Mouse (Mus musculus) embryonic facial prominence, embryonic 13.5 days (tissue): ENCODE results near the gene Stk31. TPM values are rescaled to one million over a fixed set of nuclear protein-coding genes. Genes with fewer than 3 reads are reported as not detected.

Experiments used
- ATAC-seq: fragments of 200-750 bp; cut with Nextera tagmentation; 2 replicates; pipeline ENCODE4 v1.8.0; 2017; ENCODE audit warnings: low read depth; ENCODE audit not compliant: insufficient number of reproducible peaks, insufficient read depth, low FRiP score, low TSS enrichment
- H3K27ac ChIP-seq: fragments of 300-500 bp; sonication (generic); 2 replicates; pipeline ENCODE4 v1.5.1; 2015; ENCODE audit warnings: moderate library complexity, mild to moderate bottlenecking, inconsistent platforms
- H3K27me3 ChIP-seq: fragments of 300-500 bp; sonication (generic); 2 replicates; pipeline ENCODE4 v1.6.1; 2015; ENCODE audit warnings: mild to moderate bottlenecking, inconsistent platforms
- H3K36me3 ChIP-seq: fragments of 300-500 bp; sonication (generic); 2 replicates; pipeline ENCODE4 v1.6.1; 2015; ENCODE audit warnings: mild to moderate bottlenecking, inconsistent platforms
- H3K4me1 ChIP-seq: fragments of 300-500 bp; sonication (generic); 2 replicates; pipeline ENCODE4 v1.6.1; 2015; ENCODE audit warnings: inconsistent platforms
- H3K4me2 ChIP-seq: fragments of 300-500 bp; sonication (generic); 2 replicates; pipeline ENCODE4 v1.6.1; 2015; ENCODE audit warnings: moderate library complexity, mild to moderate bottlenecking, inconsistent platforms
- H3K4me3 ChIP-seq: fragments of 300-500 bp; sonication (generic); 2 replicates; pipeline ENCODE4 v1.5.1; 2015; ENCODE audit warnings: mild to moderate bottlenecking, inconsistent platforms
- H3K9ac ChIP-seq: fragments of 300-500 bp; sonication (generic); 2 replicates; pipeline ENCODE4 v1.6.1; 2015; ENCODE audit warnings: mild to moderate bottlenecking, inconsistent platforms
- H3K9me3 ChIP-seq: fragments of 300-500 bp; sonication (generic); 2 replicates; pipeline ENCODE4 v1.6.1; 2016; ENCODE audit warnings: inconsistent platforms
- WGBS: fragments of 180-500 bp; shearing (Covaris S2); methylation state at CpG from one replicate; pipeline ENCODE4 v1.1.7; 2015; ENCODE audit warnings: mixed read lengths; 5-methylcytosine and 5-hydroxymethylcytosine counted together
- polyA plus RNA-seq: library from polyadenylated mRNA; unstranded; fragments of >200 nt; fragmentation: Nextera tagmentation; extraction: Ambion mirVana; gene quantifications from 2 replicates; pipeline ENCODE4 v1.2.1, GENCODE M21; 2015

Stk31 gene
- polyA plus RNA-seq, result not detected in 2 replicates

GRCm38 (mm10) chr6:49395316-49395715 is at the start of gene Stk31:
Gene Stk31, plus strand, starts transcription at chr6:49395604.
- no peak within 1 kb of the TSS for H3K9ac ChIP-seq
- no peaks in the 10 kb centered on the region for H3K4me1 ChIP-seq
- no peaks in the 10 kb centered on the region for H3K36me3 ChIP-seq
- H3K4me3 ChIP-seq, result no peak within 1 kb of the TSS
- no peak within 1 kb of the TSS for H3K27ac ChIP-seq
- 89% methylated on average over 34 of the region's 34 CpGs for WGBS
- no peaks in the 10 kb centered on the region for H3K27me3 ChIP-seq
- H3K4me2 ChIP-seq, result no peak within 1 kb of the TSS
- H3K9me3 ChIP-seq, result 0 out of 2 replicates have a peak, but pooled peaks cover 3% of the 10 kb centered on the region
- ATAC-seq, result no peak

DNA sequence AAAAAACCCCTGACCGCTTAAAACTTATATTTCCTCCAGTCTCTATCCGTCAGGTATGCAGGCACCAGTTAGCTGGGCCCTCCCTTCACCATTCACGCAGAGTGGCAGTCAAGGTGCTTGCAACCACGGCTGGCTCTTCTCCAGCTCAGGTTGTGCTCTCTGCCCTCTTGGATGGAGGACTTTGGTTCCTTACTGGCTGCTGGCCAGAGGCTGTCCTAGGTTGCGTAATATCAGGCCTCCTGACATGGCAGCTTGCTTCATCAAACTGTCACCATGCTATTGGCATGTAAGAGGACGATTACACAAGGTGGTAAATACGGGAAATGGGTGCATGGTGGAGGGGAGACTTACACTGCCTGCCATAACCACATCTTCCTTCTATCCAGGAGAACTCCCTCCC is 45.6 kb upstream of the Stk31 start:
- Histone ChIP-seq H3K36me3 (no peaks in the 10 kb centered on the region), H3K9me3 (no peaks in the 10 kb centered on the region), H3K4me3 (no peak overlapping the region), H3K4me2 (no peak overlapping the region), H3K27ac (no peak overlapping the region), H3K27me3 (no peaks in the 10 kb centered on the region), H3K9ac (no peak overlapping the region), H3K4me1 (no peaks in the 10 kb centered on the region)
- WGBS, result 92% methylated on average over 7 of the region's 7 CpGs
- no peak for ATAC-seq

DNA sequence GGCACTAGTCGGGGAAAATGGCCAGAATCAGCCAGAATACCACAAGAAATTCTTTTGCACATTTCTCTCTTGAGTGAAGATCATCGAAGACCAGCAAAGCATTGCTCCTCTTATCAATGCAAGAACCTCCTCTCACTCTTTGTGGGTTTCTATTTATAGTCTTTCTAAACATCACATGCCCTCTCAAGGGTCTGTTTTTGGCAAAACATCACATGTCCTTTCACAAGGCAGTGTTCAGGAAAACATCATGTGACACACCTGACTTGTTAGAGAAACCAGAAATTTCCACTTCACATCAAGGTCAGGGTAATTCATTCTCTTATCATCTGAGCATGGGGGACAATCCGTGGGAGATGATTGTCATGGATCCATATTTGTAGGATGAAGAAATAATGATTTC is 40.8 kb upstream of the Stk31 start:
- H3K4me2 ChIP-seq, result no peak overlapping the region
- 85% methylated on average over 3 of the region's 3 CpGs for WGBS
- no peaks in the 10 kb centered on the region for H3K27me3 ChIP-seq
- no peak overlapping the region for H3K9ac ChIP-seq
- no peaks in the 10 kb centered on the region for H3K36me3 ChIP-seq
- no peak overlapping the region for H3K27ac ChIP-seq
- ATAC-seq, result no peak
- H3K4me3 ChIP-seq, result no peak overlapping the region
- H3K9me3 ChIP-seq, result no peaks in the 10 kb centered on the region
- H3K4me1 ChIP-seq, result no peaks in the 10 kb centered on the region

GRCm38 (mm10) chr6:49355171-49355570 is 40.2 kb upstream of the Stk31 start:
- Histone ChIP-seq H3K9me3 (no peaks in the 10 kb centered on the region), H3K36me3 (no peaks in the 10 kb centered on the region), H3K9ac (no peak overlapping the region), H3K4me1 (no peaks in the 10 kb centered on the region), H3K27ac (no peak overlapping the region), H3K4me3 (no peak overlapping the region), H3K4me2 (no peak overlapping the region), H3K27me3 (no peaks in the 10 kb centered on the region)
- 73% methylated on average over 4 of the region's 4 CpGs for WGBS
- ATAC-seq, result no peak

DNA sequence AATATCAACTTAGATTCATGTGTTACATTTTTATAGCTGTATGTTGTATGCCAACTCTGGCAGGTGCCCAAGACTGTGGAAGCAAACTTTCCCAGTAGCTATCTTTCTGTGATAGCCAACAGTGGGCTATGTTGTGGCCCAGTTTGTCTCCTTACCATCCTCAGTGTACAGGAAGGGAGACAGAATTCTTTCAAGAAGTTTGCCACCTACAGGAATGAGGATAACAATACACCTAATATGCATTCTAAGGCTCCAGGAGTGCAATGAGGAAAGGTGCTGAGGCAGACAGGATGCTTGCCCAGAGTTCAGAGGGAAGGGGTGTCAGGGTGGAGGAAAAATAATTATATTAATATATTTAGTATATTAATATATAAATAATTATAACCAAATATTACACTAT is 35.0 kb upstream of the Stk31 start:
- Histone ChIP-seq H3K4me2 (no peak overlapping the region), H3K9me3 (no peaks in the 10 kb centered on the region), H3K27me3 (no peaks in the 10 kb centered on the region), H3K36me3 (no peaks in the 10 kb centered on the region), H3K4me3 (no peak overlapping the region), H3K9ac (no peak overlapping the region), H3K4me1 (no peaks in the 10 kb centered on the region), H3K27ac (no peak overlapping the region)
- no peak for ATAC-seq

GRCm38 (mm10) chr6:49367159-49368054 is 28.0 kb upstream of the Stk31 start, which contains the start of gene Fam221a:
Gene Fam221a, plus strand, starts transcription at chr6:49367739.
- peak; percentile 95 for ATAC-seq
- WGBS, result 3% methylated on average over 49 of the region's 49 CpGs
- peak within 1 kb of the TSS; percentile 78 for H3K9ac ChIP-seq
- peaks cover 8% of the 10 kb centered on the region for H3K4me1 ChIP-seq
- no peaks in the 10 kb centered on the region for H3K9me3 ChIP-seq
- H3K27ac ChIP-seq, result peak within 1 kb of the TSS; percentile 86
- H3K4me3 ChIP-seq, result peak within 1 kb of the TSS; percentile 63
- H3K27me3 ChIP-seq, result no peaks in the 10 kb centered on the region
- H3K4me2 ChIP-seq, result peak within 1 kb of the TSS; percentile 83
- H3K36me3 ChIP-seq, result no peaks in the 10 kb centered on the region

DNA sequence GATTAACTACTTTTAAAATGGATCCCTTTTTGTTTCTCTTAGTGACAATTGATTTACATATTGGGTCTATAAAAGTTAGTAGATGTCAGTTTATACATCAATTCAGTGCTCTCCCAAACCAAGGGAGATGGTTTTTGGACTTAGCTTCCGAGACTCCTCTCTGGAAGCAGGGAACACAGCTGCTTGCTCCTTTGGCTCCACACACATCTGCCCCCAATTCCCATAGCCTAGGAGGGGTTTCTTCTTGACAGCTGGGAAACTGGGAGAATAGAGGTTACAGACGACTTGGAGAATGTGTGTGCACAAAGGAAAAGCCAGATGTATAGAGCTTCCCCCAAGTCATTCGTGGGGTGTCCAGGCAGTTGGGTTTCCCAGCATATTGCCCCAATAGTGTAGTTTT is 27.2 kb upstream of the Stk31 start:
- no peaks in the 10 kb centered on the region for H3K9me3 ChIP-seq
- H3K9ac ChIP-seq, result peak overlapping the region; percentile 78
- ATAC-seq, result no peak
- H3K4me1 ChIP-seq, result peaks cover 8% of the 10 kb centered on the region
- peak overlapping the region; percentile 83 for H3K4me2 ChIP-seq
- no peak overlapping the region for H3K27ac ChIP-seq
- H3K36me3 ChIP-seq, result no peaks in the 10 kb centered on the region
- 20% methylated on average over 3 of the region's 3 CpGs for WGBS
- H3K27me3 ChIP-seq, result no peaks in the 10 kb centered on the region
- peak overlapping the region; percentile 63 for H3K4me3 ChIP-seq

DNA sequence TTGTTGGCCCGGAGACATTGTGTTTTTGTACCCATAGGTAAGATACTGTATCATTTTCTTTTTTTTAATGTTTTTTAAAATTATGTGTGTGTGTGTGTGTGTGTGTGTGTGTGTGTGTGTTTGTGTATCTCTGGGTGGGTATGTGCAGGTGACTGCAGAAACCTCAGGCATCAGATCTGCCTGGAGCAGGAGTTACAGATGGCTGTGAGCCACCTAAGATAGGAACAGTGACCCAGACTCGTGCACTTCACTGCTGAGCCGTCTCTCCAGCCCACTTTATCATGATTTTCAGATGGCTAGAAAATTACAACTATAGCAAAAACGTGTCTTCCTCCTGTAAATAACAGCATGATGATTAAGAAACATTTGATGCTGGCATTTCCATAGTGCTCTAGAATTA is 22.7 kb upstream of the Stk31 start:
- Histone ChIP-seq H3K9ac (no peak overlapping the region), H3K4me1 (peaks cover 8% of the 10 kb centered on the region), H3K27ac (no peak overlapping the region), H3K4me3 (no peak overlapping the region), H3K27me3 (no peaks in the 10 kb centered on the region), H3K36me3 (no peaks in the 10 kb centered on the region), H3K9me3 (no peaks in the 10 kb centered on the region), H3K4me2 (no peak overlapping the region)
- 83% methylated on average over 4 of the region's 4 CpGs for WGBS
- no peak for ATAC-seq

- Histone ChIP-seq H3K36me3 (no peaks in the 10 kb centered on the region), H3K27me3 (no peaks in the 10 kb centered on the region), H3K9ac (no peak overlapping the region), H3K4me3 (no peak overlapping the region), H3K9me3 (no peaks in the 10 kb centered on the region), H3K4me2 (no peak overlapping the region), H3K4me1 (peaks cover under 1% of the 10 kb centered on the region; the same call in 1 of the 2 replicates), H3K27ac (no peak overlapping the region)
- no peak for ATAC-seq
- 79% methylated on average over 2 of the region's 2 CpGs for WGBS
These were observed 21.5 kb upstream of the Stk31 start for GRCm38 (mm10) chr6:49373943-49374342.

GRCm38 (mm10) chr6:49378328-49378727 is 17.1 kb upstream of the Stk31 start:
- WGBS, result 55% methylated on average over 12 of the region's 12 CpGs
- ATAC-seq, result no peak
- H3K4me2 ChIP-seq, result no peak overlapping the region
- H3K4me3 ChIP-seq, result no peak overlapping the region
- no peak overlapping the region for H3K9ac ChIP-seq
- H3K9me3 ChIP-seq, result no peaks in the 10 kb centered on the region
- H3K36me3 ChIP-seq, result peaks cover 16% of the 10 kb centered on the region
- H3K4me1 ChIP-seq, result no peaks in the 10 kb centered on the region
- no peak overlapping the region for H3K27ac ChIP-seq
- H3K27me3 ChIP-seq, result no peaks in the 10 kb centered on the region

GRCm38 (mm10) chr6:49394276-49394675 is 1.1 kb upstream of the Stk31 start:
- 76% methylated on average over 1 of the region's 1 CpGs for WGBS
- Histone ChIP-seq H3K4me1 (no peaks in the 10 kb centered on the region), H3K4me3 (no peak overlapping the region), H3K27ac (no peak overlapping the region), H3K9me3 (0 out of 2 replicates have a peak, but pooled peaks cover 3% of the 10 kb centered on the region), H3K4me2 (no peak overlapping the region), H3K9ac (no peak overlapping the region), H3K27me3 (no peaks in the 10 kb centered on the region), H3K36me3 (0 out of 2 replicates have a peak, but pooled peaks cover 4% of the 10 kb centered on the region)
- no peak for ATAC-seq

GRCm38 (mm10) chr6:49397466-49397865 is 2.1 kb downstream of the Stk31 start:
- H3K4me3 ChIP-seq, result no peak overlapping the region
- H3K9me3 ChIP-seq, result 0 out of 2 replicates have a peak, but pooled peaks cover 3% of the 10 kb centered on the region
- no peaks in the 10 kb centered on the region for H3K27me3 ChIP-seq
- no peaks in the 10 kb centered on the region for H3K4me1 ChIP-seq
- no peak overlapping the region for H3K27ac ChIP-seq
- no peak overlapping the region for H3K4me2 ChIP-seq
- H3K9ac ChIP-seq, result no peak overlapping the region
- ATAC-seq, result no peak
- H3K36me3 ChIP-seq, result no peaks in the 10 kb centered on the region
